Mouse (Mus musculus): ENCODE results near the gene Son. TPM values are rescaled to one million over a fixed set of nuclear protein-coding genes. Genes with fewer than 3 reads are reported as not detected.
A peak's percentile ranks its signal among the peaks of the same experiment; 100 is the strongest.

Gene Son
- polyA plus RNA-seq, 1 experiment from 2014 or later: 108 TPM

DNA sequence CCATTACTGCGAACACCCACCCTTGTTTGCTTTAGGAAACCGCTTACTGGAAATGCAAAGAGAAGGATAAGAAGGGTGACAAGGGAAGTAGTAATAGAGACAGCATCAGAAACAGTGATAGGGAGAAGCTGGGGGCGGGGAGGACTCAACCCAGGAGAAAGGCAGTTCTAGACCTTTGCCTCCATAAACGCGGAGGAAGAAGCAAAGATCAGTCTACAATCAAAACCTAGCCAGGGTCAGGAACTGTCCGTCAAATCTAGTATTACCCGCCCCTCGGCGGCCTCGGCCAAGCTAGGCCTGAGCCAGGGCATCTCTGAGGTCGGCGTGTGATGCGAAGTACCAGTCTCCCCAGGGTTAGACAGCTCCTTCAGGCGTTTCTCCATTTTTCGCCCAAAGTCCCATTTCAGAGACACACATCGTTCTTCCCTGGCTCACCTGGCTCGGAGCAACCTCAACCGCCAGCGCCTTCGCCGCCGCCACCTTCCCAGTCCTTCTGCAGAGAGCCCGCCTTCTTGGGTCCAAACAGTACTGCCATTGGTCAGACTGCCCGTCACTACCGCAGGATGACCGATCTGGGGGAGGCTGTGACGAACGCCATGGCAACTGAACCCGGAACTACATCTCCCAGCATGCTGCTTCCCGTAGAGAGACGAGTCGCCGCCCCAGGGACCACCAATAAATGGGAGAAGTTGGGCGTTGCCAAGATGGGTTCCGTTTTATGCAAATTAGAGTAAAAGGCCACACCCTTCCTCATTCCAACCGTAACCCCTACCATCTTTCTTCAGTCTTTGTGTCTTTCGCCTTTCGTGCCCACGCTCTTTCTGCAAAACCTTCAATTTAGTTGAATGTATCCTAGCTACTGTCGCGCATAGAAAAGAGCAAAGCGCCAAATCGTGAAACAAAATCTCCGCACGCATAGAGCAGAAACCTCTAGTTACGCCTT lies 81.1 kb downstream of the Son start, which contains the start of gene Cryzl1:
TSS of gene Cryzl1 (minus strand) at position 853 of the 943 bp plus-strand sequence.
- Histone ChIP-seq H3K4me2 (ENCODE audit: low read length) (peak within 1 kb of the TSS; percentile 77), H3K9ac (ENCODE audit: low read length) (peak within 1 kb of the TSS; percentile 87), H3K4me3 (ENCODE audit: control insufficient read depth in 1 of 2, insufficient read depth in 1 of 2, low read depth in 1 of 2, low read length in 2 of 2) (peak within 1 kb of the TSS; percentile 81 to 97), H3K4me1 (ENCODE audit: control insufficient read depth in 2 of 2, insufficient read depth in 2 of 2, low read length in 2 of 2) (peaks cover 2 to 23% of the 10 kb centered on the region in 2 experiments), H3K9me3 (ENCODE audit: control insufficient read depth, low read length) (no peaks in the 10 kb centered on the region), H3K36me3 (ENCODE audit: control insufficient read depth, insufficient read depth, low read length) (peaks cover 7% of the 10 kb centered on the region; the same call in 1 of the 2 replicates), H3K27me3 (ENCODE audit: control insufficient read depth, insufficient read depth, low read length) (no peaks in the 10 kb centered on the region), H3K27ac (replicated peaks in 1 of 2; ENCODE audit: control insufficient read depth in 1 of 2, insufficient read depth in 1 of 2, low read depth in 2 of 2, low read length in 2 of 2) (peak within 1 kb of the TSS; percentile 91 to 96)
- peak; percentile 93 for ATAC-seq (ENCODE audit: insufficient number of reproducible peaks, insufficient read depth, low FRiP score, low read depth)
- WGBS: 1% methylated on average over 46 of the region's 46 CpGs

Other genes starting within 250 kb of the Son start
- 58.5 and 59.2 TPM in 2 replicates for gene Il10rb, start 241.3 kb upstream of the Son start, polyA plus RNA-seq (2014; fragmentation: Nextera tagmentation; extraction: Ambion mirVana)
- 39.9 and 45.1 TPM in 2 replicates for gene Ifnar1, start 162.3 kb upstream of the Son start, polyA plus RNA-seq (2014; fragmentation: Nextera tagmentation; extraction: Ambion mirVana)
- gene Ifngr2, start 100.4 kb upstream of the Son start, polyA plus RNA-seq (2014; fragmentation: Nextera tagmentation; extraction: Ambion mirVana): 140 and 146 TPM in 2 replicates
- 60.5 and 67.5 TPM in 2 replicates for gene Tmem50b, start 49.7 kb upstream of the Son start, polyA plus RNA-seq (2014; fragmentation: Nextera tagmentation; extraction: Ambion mirVana)
- 5.8 and 6.5 TPM in 2 replicates for gene Dnajc28, start 28.5 kb upstream of the Son start, polyA plus RNA-seq (2014; fragmentation: Nextera tagmentation; extraction: Ambion mirVana)
- 56.2 and 62.8 TPM in 2 replicates for gene Gart, start 554 bp upstream of the Son start, polyA plus RNA-seq (2014; fragmentation: Nextera tagmentation; extraction: Ambion mirVana)
- gene Donson, start 41.3 kb downstream of the Son start, polyA plus RNA-seq (2014; fragmentation: Nextera tagmentation; extraction: Ambion mirVana): 12.3 and 15.2 TPM in 2 replicates
- 54.9 and 60.3 TPM in 2 replicates for gene Cryzl1, start 81.5 kb downstream of the Son start, polyA plus RNA-seq (2014; fragmentation: Nextera tagmentation; extraction: Ambion mirVana)
- 20.7 and 21.2 TPM in 2 replicates for gene Itsn1, start 81.8 kb downstream of the Son start, polyA plus RNA-seq (2014; fragmentation: Nextera tagmentation; extraction: Ambion mirVana)

Data from heart, embryonic 14.5 days (tissue).